Mouse (Mus musculus) ES-Bruce4 (cell line): Measurements from ENCODE around the gene Glyctk.

Experiments
- CTCF ChIP-seq: IDR thresholded peaks from one replicate; pipeline ENCODE4 v1.8.1; 2011; ENCODE audit warnings: low read depth, low read length
- EP300 ChIP-seq: IDR thresholded peaks from 2 replicates; pipeline ENCODE4 v1.6.1; 2011; ENCODE audit warnings: low read depth, low read length; ENCODE audit not compliant: insufficient read depth

- TF ChIP-seq EP300, result no peak
- TF ChIP-seq CTCF, result no peak
These were observed 13.8 kb downstream of the Glyctk start for GRCm38 (mm10) chr9:106144176-106144575.
